Mouse (Mus musculus) hindlimb bud, embryonic 11.5 days (tissue): ENCODE data around the gene Cdsn.
"Not testable (repeated sequence)": the region's sequence is repeated elsewhere in the genome, so short reads cannot be mapped to it uniquely, and the experiment has no call there.

Experiments
- DNase-seq: peaks from one replicate; pipeline ENCODE4 v3.0.0-alpha.2; 2012; ENCODE audit warnings: low read depth, low spot score; ENCODE audit errors: extremely low spot score

The Cdsn gene

GRCm38 (mm10) chr17:35551881-35552414 is at the start of gene Cdsn:
Cdsn (plus strand) TSS chr17:35552128.
- no peak for DNase-seq

DNA sequence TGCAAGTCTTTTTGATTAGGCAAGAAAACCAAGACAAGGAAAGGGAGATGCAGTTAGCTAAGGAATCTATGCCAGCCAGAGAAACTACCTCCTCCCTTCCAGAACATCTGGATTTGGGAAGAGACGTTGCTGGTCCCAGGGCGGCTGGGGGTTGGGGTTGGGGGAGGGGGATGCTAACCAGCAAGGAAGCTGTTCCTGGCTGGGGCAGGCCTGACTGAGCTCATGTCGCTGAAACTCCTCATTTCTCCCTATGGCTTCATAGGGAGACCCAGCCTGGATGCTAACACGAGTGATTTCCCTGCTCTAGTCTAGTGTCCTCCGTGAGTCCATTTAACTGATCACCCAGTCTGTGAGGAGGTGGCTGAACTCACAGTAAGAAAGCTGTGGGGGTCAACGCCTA is 49.7 kb upstream of the Cdsn start:
- no peak for DNase-seq

- DNase-seq, result no peak
Measured at GRCm38 (mm10) chr17:35502762-35503161, 49.2 kb upstream of the Cdsn start.

- DNase-seq, result no peak
Measured at GRCm38 (mm10) chr17:35503849-35504248, 48.1 kb upstream of the Cdsn start.

DNA sequence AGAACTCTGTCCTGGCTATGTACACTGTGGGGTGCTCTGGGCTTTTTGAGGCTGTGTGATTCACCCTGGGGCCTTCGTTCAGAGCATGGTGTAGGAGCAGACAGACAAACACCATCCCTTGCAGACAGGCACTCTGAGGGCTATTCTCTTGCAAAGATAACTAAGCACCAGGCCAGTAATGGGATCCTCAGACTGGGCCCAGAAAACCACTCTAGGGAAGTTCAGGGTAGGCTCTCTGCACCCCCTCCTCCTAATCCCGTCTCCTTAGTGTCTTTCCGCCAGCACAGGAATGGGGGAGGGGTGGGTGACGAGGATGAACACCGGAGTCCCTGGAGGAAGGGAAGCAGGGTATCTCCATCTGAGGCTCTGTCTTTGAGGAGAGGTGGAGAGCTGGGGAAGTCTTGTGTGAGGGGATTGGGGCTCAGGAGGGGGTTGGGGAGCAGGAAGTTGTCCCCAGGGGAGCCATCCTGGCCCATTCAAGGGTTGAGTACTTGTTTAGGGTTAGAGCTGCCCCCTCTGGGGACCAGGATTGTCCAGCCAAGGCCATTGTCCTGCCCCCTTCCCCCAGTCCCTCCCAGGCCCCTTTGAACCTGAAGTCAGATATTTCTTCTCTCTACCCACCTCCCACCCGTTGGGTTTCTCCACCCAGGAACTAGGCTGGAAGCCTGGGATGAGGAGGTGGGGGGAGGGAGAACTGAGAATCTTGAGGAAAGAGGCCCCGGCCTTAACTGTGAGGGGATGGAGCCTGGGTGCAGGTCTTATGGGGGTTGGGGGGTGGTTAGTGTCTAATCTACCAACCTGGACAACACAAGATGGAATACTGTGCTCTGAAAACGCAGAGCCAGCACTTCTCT is 47.1 kb upstream of the Cdsn start:
- DNase-seq, result no peak

- DNase-seq, result no peak
Measured at GRCm38 (mm10) chr17:35505776-35506175, 46.2 kb upstream of the Cdsn start, which contains the start of gene Pou5f1. Pou5f1 (plus strand) TSS chr17:35506018.

- DNase-seq, result no peak
Measured at GRCm38 (mm10) chr17:35506881-35507280, 45.0 kb upstream of the Cdsn start.

- no peak for DNase-seq
Measured at GRCm38 (mm10) chr17:35507556-35508260, 44.2 kb upstream of the Cdsn start.

DNA sequence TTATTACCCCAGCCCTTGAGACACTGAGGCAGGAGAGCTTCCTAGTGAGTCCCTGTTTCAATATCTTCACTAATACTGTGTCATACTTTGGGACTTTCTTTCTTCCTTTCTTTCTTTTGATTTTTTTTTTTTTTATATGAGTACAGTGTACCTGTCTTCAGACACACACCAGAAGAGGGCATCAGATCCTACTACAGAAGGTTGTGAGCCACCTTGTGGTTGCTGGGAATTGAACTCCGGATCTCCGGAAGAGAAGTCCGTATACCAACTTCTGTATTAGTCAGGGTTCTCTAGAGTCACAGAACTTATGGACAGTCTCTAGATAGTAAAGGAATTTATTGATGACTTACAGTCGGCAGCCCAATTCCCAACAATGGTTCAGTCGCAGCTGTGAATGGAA is 43.6 kb upstream of the Cdsn start:
- DNase-seq, result not testable (repeated sequence)

- DNase-seq, result no peak
Measured at GRCm38 (mm10) chr17:35509284-35509683, 42.6 kb upstream of the Cdsn start.

- DNase-seq, result no peak
Measured at GRCm38 (mm10) chr17:35512916-35513626, 38.9 kb upstream of the Cdsn start.

GRCm38 (mm10) chr17:35513886-35514285 is 38.0 kb upstream of the Cdsn start:
- peak; percentile 72 for DNase-seq

DNA sequence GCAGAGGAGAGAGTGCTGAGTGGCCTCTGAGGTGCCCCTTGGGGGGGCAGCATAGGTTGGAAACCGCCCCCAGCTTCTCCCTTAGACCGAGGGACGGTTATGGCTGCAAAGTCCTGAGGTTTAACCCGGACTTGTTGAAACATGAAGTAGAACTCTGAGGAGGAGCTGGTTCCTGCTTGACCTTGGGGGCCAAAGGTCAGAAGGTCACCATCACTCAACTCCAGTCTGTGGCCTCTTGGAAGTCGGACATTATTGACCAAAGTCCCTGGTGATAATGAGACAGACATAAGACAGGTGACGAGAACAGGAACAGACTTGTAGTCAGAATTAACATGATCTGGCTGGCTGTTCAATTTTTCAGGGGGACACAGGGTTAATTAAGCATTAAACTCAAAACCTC is 37.2 kb upstream of the Cdsn start:
- no peak for DNase-seq

GRCm38 (mm10) chr17:35515911-35516640 is 35.9 kb upstream of the Cdsn start:
- DNase-seq, result no peak

DNA sequence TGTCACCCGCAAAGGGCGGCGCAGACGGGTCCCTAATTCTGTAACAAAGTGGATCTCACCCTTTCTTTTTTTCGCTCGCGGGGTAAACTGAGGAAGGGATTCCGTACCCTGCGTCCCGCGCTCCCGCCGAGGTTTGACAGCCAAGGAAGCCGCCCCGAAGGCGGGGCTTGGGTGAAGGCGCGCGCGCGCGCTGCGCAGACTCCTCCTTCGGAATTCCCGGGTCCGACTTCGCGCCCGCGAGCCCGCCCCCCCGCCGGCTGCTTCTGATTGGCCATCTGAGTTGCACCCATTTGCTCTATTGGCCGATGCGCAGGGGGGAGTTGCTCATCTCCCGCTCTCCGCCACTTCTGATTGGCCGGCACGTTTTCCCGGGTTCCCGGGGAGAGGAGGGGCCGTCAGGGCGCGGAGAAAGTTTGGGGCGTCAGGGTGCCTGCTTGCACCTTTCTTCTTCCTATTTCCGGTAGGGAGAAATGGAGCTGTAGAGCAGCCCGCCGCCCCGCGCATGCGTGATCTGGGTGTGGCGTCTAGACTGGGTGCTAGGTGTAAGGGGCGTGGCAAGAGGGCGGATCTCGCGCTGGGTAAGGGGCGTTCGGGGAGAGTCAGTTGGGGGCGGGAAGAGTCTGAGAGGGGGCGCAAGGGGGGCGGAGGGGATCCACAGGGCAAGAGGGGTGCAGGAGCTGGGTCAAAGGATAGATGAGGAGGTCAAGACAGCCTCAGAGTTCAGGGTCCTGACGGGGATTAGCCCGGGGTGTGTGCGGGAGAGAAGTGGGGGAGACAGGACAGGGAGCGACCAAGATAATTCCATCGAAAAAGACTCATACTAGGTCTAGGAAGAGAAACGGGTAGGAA is 35.1 kb upstream of the Cdsn start, which contains the start of the genes Tcf19 and Cchcr1:
Gene Tcf19 (minus strand): TSS at position 173 of the 849 bp plus-strand sequence.
Gene Cchcr1 (plus strand): TSS at position 449 of the 849 bp plus-strand sequence.
- DNase-seq, result peak; percentile 85

DNA sequence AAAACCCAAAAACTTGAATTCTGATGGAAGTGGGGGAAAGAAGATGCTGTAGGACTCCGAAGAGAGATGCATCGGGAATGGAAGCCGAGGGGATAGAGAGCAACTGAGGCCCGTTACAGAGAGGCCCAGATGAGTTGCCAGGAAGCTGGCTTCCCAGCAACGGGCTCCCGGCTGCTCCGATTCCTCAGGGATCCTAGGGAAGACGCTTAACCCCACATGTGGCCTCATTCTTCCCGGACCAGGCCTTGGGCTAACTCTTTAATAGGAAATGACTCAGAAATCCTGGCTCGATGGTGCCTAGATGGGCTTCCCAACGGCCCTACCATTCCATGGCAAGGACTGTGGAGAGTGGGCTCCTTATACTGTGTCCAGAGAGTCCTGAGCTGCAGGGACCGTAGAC is 34.4 kb upstream of the Cdsn start:
- no peak for DNase-seq

- DNase-seq, result no peak
Measured at GRCm38 (mm10) chr17:35524354-35524753, 27.6 kb upstream of the Cdsn start.

DNA sequence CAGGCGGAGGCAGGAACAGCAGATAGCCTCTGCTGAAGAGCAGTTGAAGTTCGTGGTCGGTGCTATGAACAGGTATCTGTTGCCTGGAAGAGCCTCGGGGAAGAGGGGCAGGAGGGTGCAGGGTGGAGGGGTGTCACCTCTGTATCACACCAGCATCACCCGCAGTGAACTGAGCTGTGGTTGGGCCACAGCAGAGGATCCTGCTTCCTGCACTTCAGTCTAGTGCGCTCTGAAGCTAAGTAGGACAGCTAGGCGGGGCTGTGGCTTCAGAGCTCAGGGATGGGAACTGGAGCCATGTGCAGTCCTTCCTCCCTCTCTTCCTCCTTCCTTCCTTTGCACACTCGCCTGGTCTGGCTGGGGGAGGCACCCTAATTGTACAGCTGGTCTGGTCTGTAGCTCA is 25.3 kb upstream of the Cdsn start:
- no peak for DNase-seq

DNA sequence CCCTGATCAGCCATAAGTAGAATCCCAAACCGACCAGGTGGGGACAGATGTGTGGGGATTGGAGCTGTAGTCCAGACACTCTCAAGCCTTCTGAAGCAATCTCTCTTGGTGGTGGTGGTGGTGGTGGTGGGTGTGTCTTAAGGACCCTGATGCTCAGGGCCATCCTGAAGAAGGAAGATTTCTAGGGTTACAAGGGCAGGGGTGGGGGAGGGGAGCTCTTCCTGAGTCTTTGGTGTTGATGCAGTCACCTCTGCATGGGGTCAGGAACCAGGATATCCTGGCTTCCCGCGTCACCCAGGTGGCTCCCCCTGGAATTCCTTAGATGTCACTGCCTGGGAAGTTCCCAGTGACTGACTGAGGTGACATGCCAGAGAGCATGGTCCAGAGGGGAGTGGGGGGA is 19.6 kb upstream of the Cdsn start:
- no peak for DNase-seq

GRCm38 (mm10) chr17:35532901-35533300 is 19.0 kb upstream of the Cdsn start, which contains the start of gene Psors1c2:
Psors1c2 (plus strand) TSS chr17:35533201.
- DNase-seq, result no peak
